Mouse (Mus musculus): ENCODE measurements around the gene Pam. TPM values are rescaled to one million over a fixed set of nuclear protein-coding genes. Genes with fewer than 3 reads are reported as not detected.

The Pam gene
- polyA plus RNA-seq (2012; ENCODE audit: insufficient read depth, low replicate concordance), result 2.2 and 3.4 TPM in 2 replicates

- H3K4me3 ChIP-seq (replicated peaks), result peak within 1 kb of the TSS; percentile 94
- no peaks in the 10 kb centered on the region for H3K9me3 ChIP-seq
- no peaks in the 10 kb centered on the region for H3K36me3 ChIP-seq (replicated peaks; ENCODE audit: low read length)
- H3K27me3 ChIP-seq (replicated peaks), result peaks cover 11% of the 10 kb centered on the region
- TF ChIP-seq GATA1 (IDR thresholded peaks at IDR 0.05; ENCODE audit: borderline replicate concordance, low read length), result no peak
- peaks cover 25% of the 10 kb centered on the region for H3K4me1 ChIP-seq
Measured at GRCm38 (mm10) chr1:98095246-98095990, at the start of gene Pam. Gene Pam, minus strand, starts transcription at chr1:98095646.

GRCm38 (mm10) chr1:98144845-98145244 is 49.4 kb upstream of the Pam start:
- Histone ChIP-seq H3K4me3 (replicated peaks) (no peak overlapping the region), H3K9me3 (peaks cover 2% of the 10 kb centered on the region; the same call in 1 of the 2 replicates), H3K27me3 (replicated peaks) (no peaks in the 10 kb centered on the region), H3K4me1 (no peaks in the 10 kb centered on the region), H3K36me3 (replicated peaks; ENCODE audit: low read length) (no peaks in the 10 kb centered on the region)
- TF ChIP-seq GATA1 (IDR thresholded peaks at IDR 0.05; ENCODE audit: borderline replicate concordance, low read length) (no peak), FLI1 (IDR thresholded peaks at IDR 0.05; ENCODE audit: low read length) (no peak)

GRCm38 (mm10) chr1:98131244-98131643 is 35.8 kb upstream of the Pam start:
- TF ChIP-seq GATA1 (IDR thresholded peaks at IDR 0.05; ENCODE audit: borderline replicate concordance, low read length), result no peak
- TF ChIP-seq FLI1 (IDR thresholded peaks at IDR 0.05; ENCODE audit: low read length), result no peak
- Histone ChIP-seq H3K4me1 (peaks cover 30% of the 10 kb centered on the region), H3K9me3 (peaks cover 7% of the 10 kb centered on the region), H3K4me3 (replicated peaks) (peak overlapping the region; percentile 15), H3K36me3 (replicated peaks; ENCODE audit: low read length) (no peaks in the 10 kb centered on the region), H3K27me3 (replicated peaks) (no peaks in the 10 kb centered on the region)

GRCm38 (mm10) chr1:98129561-98130347 is 34.3 kb upstream of the Pam start:
- no peak for TF ChIP-seq GATA1 (IDR thresholded peaks at IDR 0.05; ENCODE audit: borderline replicate concordance, low read length)
- TF ChIP-seq FLI1 (IDR thresholded peaks at IDR 0.05; ENCODE audit: low read length), result no peak
- peak overlapping the region; percentile 42 for H3K4me3 ChIP-seq (replicated peaks)

GRCm38 (mm10) chr1:98129111-98129510 is 33.7 kb upstream of the Pam start:
- no peaks in the 10 kb centered on the region for H3K27me3 ChIP-seq (replicated peaks)
- H3K4me1 ChIP-seq, result peaks cover 35% of the 10 kb centered on the region
- no peak overlapping the region for H3K4me3 ChIP-seq (replicated peaks)
- peaks cover 3% of the 10 kb centered on the region; the same call in 1 of the 2 replicates for H3K9me3 ChIP-seq
- TF ChIP-seq GATA1 (IDR thresholded peaks at IDR 0.05; ENCODE audit: borderline replicate concordance, low read length) (no peak), FLI1 (IDR thresholded peaks at IDR 0.05; ENCODE audit: low read length) (no peak)
- no peaks in the 10 kb centered on the region for H3K36me3 ChIP-seq (replicated peaks; ENCODE audit: low read length)

More at GRCm38 (mm10) chr1:98129561-98130347, 34.3 kb upstream of the Pam start:
- Histone ChIP-seq H3K36me3 (replicated peaks; ENCODE audit: low read length) (no peaks in the 10 kb centered on the region), H3K27me3 (replicated peaks) (no peaks in the 10 kb centered on the region), H3K4me1 (peaks cover 35% of the 10 kb centered on the region), H3K9me3 (peaks cover 4% of the 10 kb centered on the region)

GRCm38 (mm10) chr1:98128338-98129096 is 33.1 kb upstream of the Pam start:
- Histone ChIP-seq H3K27me3 (replicated peaks) (no peaks in the 10 kb centered on the region), H3K36me3 (replicated peaks; ENCODE audit: low read length) (no peaks in the 10 kb centered on the region), H3K4me1 (peaks cover 35% of the 10 kb centered on the region), H3K4me3 (replicated peaks) (no peak overlapping the region), H3K9me3 (peaks cover 3% of the 10 kb centered on the region; the same call in 1 of the 2 replicates)
- TF ChIP-seq GATA1 (IDR thresholded peaks at IDR 0.05; ENCODE audit: borderline replicate concordance, low read length), result no peak
- no peak for TF ChIP-seq FLI1 (IDR thresholded peaks at IDR 0.05; ENCODE audit: low read length)

- Histone ChIP-seq H3K36me3 (replicated peaks; ENCODE audit: low read length) (no peaks in the 10 kb centered on the region), H3K4me1 (peaks cover 27% of the 10 kb centered on the region), H3K9me3 (peaks cover 3% of the 10 kb centered on the region; the same call in 1 of the 2 replicates), H3K27me3 (replicated peaks) (no peaks in the 10 kb centered on the region), H3K4me3 (replicated peaks) (no peak overlapping the region)
- no peak for TF ChIP-seq GATA1 (IDR thresholded peaks at IDR 0.05; ENCODE audit: borderline replicate concordance, low read length)
- TF ChIP-seq FLI1 (IDR thresholded peaks at IDR 0.05; ENCODE audit: low read length), result no peak
Measured at GRCm38 (mm10) chr1:98126268-98126667, 30.8 kb upstream of the Pam start.

GRCm38 (mm10) chr1:98124727-98125126 is 29.3 kb upstream of the Pam start:
- H3K4me1 ChIP-seq, result peaks cover 14% of the 10 kb centered on the region
- no peaks in the 10 kb centered on the region for H3K36me3 ChIP-seq (replicated peaks; ENCODE audit: low read length)
- TF ChIP-seq GATA1 (IDR thresholded peaks at IDR 0.05; ENCODE audit: borderline replicate concordance, low read length), result no peak
- TF ChIP-seq FLI1 (IDR thresholded peaks at IDR 0.05; ENCODE audit: low read length), result no peak
- H3K9me3 ChIP-seq, result peaks cover 3% of the 10 kb centered on the region; the same call in 1 of the 2 replicates
- no peaks in the 10 kb centered on the region for H3K27me3 ChIP-seq (replicated peaks)
- no peak overlapping the region for H3K4me3 ChIP-seq (replicated peaks)

- TF ChIP-seq GATA1 (IDR thresholded peaks at IDR 0.05; ENCODE audit: borderline replicate concordance, low read length) (no peak), FLI1 (IDR thresholded peaks at IDR 0.05; ENCODE audit: low read length) (no peak)
- H3K27me3 ChIP-seq (replicated peaks), result no peaks in the 10 kb centered on the region
- H3K9me3 ChIP-seq, result no peaks in the 10 kb centered on the region
- no peaks in the 10 kb centered on the region for H3K36me3 ChIP-seq (replicated peaks; ENCODE audit: low read length)
- H3K4me3 ChIP-seq (replicated peaks), result no peak overlapping the region
- H3K4me1 ChIP-seq, result no peaks in the 10 kb centered on the region
Measured at GRCm38 (mm10) chr1:98119595-98119994, 24.1 kb upstream of the Pam start.

All from megakaryocyte, embryonic 14.5 days (primary cell).